Mouse (Mus musculus) liver, embryonic 14.5 days (tissue): ENCODE results near the gene Efhd2.

Source experiments
- CTCF ChIP-seq: IDR thresholded peaks from 2 replicates; pipeline ENCODE4 v1.5.1; 2016; ENCODE audit warnings: antibody characterized with exemption, low read depth, control low read depth
- EP300 ChIP-seq: IDR thresholded peaks from 2 replicates; pipeline ENCODE4 v1.6.1; 2016; ENCODE audit warnings: antibody characterized with exemption, low read depth

- TF ChIP-seq CTCF = no peak
- no peak for TF ChIP-seq EP300
Measured at GRCm38 (mm10) chr4:141898905-141899304, 24.2 kb upstream of the Efhd2 start.
